Mouse (Mus musculus) C3H10T1/2 (cell line): Measurements from ENCODE around the gene Cox8b. TPM values are rescaled to one million over a fixed set of nuclear protein-coding genes. Genes with fewer than 3 reads are reported as not detected.

Source experiments
- polyA plus RNA-seq, 2 experiments: library from polyadenylated mRNA; unstranded; fragments of >200 nt; fragmentation: generic; extraction: Trizol; gene quantifications; one replicate each; pipeline ENCODE4 v1.2.1; 2012; ENCODE audit warnings: missing spikeins in 2 of 2

Cox8b gene
- polyA plus RNA-seq: not detected

DNA sequence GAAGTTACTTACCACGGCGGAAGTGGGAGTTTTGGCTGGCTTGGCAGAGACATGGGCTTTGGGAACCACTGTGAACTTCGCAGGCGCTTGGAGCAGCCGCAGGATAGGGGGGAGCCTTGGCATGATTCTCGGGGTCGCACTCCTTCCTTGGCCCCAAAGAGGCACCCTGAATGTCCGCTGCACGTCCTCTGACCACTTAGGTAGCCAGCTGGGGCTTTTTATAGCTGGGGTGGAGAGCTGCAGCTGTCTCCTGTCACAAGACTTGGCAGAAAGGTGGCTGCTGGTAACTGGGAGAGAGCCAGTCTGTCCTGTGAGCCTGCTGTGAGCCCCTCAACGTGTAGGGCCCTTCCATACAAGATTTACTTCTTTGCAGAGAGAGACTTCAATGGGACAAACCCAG lies at the start of gene Cox8b:
Cox8b (minus strand) TSS at position 227 of the 400 bp plus-strand sequence.

DNA sequence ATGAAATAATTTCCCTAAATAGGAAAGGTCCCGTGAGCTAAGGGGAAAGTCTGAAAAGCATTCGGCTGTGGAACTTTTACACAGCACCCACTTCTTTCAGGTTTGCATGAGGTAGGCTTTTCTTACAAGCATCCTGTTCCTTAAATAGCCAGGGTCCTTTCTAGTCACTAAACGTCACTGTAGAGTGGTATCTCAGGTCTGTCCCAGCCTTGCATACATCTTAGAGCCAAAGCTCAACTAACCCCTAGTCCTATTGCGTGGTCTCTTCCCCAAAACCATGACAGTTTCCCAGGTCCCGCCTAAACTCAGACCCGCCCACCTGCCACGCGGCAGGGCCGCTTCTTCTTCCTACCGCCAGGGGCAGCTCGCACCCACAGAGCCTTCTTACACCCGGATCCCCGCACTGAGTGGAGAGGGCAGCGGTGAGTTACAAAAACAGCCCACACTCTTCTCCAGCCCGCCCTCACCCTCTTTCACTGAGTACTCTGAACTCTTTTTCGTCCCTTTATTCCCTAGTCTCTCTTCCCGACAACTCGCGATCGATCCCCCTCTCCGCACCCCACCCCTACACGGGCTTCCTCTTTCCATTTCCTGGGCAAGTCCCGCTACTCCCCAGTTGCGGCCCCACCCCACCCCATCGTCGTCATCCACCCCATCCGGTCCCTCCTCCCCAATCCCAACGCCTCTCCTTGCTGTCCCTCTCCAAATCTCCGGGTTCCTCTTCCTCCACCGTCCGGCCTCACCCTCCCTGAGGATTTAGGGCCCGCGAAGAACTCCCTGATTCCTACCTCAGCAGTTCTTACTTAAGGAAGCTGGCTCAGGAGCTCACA lies 41.2 kb upstream of the Cox8b start, which contains the start of gene Pgghg:
Pgghg (plus strand) TSS at position 170 of the 830 bp plus-strand sequence.

DNA sequence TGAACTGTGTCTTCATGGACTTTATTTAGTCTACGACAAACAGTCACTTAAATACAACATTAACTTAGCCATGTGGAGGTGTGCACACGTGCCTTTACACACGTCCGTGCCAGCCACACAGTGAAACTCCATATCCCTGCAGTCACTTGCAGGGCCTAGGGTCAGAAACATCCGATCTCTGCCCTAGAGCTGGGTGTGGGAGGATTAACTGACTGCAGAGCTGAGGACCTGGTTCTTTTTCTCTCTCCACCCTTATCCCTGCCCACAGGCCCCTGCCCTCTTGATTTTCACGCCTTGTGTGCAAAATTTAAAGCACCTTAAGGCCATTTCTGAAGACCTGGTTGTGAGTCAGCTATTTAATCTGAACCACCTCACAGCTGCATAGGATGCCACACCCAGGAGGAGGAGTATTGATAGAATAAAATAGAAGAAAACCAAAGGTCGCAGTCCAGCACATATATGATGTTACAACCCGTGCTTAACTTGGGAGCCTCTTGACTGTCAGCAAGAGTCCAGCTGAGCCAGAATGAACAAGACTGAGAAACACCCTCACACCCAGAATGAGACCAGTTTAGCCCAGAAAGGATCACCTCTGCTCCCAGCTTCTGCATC lies 20.3 kb upstream of the Cox8b start, which contains the start of gene Nlrp6:
Nlrp6 (plus strand) TSS at position 485 of the 612 bp plus-strand sequence.

DNA sequence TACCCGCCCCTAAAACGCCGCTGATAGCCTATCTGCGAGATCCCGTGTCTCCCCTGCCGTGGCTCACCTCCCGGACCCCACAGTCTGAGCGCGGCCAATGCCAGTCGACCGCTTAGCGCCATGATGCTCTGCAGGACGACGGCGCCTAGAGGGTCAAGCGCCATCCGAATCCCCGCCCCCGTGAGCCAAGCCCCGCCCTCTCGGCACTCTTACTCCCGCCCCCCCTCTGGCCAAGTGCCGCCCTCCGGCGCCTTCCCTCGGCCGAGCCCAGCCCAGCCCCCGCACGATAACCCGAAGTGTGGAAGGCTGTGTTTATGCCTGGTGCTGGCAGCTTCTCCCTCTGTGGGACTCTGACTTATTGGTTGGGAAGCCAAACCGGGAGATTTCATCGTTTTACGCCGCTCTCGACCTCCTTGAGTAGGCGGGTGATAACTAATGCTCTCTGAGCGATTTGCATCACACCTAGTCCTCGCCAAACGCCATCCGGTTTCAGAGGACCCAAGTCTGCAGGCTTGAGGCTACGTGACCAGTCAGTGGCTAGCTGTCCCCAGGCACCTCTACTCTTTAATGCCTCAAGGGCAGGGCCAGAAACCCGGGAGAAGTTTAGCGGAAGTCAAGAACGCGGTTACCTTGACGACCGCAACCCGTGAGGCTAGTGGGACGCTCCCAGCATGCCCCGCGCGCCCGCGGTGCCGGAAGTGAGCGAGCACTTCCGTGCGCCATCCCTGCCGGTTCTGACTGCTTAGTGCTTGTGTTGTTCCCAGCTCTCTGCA lies 18.4 kb downstream of the Cox8b start, which contains the start of the genes Psmd13 and Sirt3:
Psmd13 (plus strand) TSS at position 273 of the 773 bp plus-strand sequence.
Sirt3 (minus strand) TSS at position 614 of the 773 bp plus-strand sequence.

DNA sequence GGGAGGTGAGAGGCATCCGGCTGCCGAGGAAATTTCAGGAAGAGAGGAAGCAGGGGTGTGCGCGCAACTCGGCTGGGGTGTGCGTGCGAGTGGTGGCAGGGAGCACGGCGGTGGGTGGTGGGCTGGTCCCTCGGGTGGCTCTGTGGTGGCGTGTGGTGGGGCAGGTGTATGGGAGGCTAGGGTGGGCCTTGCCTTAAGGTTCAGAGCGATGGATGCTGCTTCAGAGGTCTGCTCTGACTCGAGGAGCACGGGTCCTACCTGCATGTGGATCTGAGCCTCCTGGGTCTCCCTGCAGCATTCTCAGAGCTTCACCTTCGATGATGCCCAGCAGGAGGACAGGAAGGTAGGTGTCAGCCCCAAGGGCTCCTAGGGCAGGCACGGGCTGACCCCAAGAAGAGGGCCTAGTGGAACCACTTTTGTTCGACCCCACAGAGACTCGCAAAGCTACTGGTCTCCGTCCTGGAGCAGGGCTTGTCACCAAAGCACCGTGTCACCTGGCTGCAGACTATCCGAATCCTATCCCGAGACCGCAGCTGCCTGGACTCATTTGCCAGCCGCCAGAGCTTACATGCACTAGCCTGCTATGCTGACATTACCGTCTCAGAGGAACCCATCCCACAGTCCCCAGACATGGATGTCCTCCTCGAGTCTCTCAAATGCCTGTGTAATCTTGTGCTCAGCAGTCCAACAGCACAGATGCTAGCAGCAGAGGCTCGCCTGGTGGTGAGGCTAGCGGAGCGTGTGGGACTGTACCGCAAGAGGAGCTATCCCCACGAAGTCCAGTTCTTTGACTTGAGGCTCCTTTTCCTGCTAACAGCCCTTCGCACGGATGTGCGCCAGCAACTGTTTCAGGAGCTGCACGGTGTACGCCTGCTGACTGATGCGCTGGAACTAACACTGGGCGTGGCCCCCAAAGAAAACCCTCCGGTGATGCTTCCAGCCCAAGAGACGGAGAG lies 42.4 kb downstream of the Cox8b start, which contains the start of gene Bet1l:
Bet1l (minus strand) TSS at position 28 of the 956 bp plus-strand sequence.

DNA sequence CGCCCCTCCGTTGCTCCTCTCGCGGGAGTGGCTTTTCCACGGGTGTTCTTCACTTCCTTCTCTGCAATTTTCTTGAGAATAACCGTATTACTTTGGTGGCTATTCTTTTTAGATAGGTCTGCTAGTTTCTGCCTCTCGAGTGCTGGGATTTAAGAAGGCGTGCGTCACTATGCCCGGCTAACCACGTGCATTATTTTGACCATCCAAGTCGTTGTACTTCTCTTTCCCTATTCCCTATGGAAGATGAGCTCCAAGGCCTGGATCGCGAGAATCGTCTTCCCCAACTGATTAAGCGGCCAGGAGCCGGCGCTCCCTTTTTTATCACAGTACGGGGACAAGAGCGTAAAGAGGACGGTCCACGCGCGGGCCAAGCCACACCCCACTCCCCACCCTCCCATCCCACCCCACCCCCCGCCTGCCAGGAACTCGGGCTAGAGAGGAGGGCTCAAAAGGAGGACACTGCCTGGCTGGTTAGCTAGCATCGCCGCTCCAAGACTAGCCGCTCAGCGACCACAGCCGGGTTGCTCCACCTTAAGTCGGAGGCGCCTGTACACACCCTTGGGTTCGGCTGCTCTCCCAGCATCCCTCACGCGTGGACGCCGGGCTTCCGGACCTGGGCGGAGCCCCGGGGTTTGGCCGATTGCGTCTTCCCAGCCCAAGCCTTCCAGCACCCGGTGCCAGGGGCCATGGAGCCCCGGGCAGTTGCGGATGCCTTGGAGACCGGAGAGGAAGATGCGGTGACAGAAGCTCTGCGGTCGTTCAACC lies 43.3 kb downstream of the Cox8b start, which contains the start of gene Ric8a:
Ric8a (plus strand) TSS at position 173 of the 765 bp plus-strand sequence.

DNA sequence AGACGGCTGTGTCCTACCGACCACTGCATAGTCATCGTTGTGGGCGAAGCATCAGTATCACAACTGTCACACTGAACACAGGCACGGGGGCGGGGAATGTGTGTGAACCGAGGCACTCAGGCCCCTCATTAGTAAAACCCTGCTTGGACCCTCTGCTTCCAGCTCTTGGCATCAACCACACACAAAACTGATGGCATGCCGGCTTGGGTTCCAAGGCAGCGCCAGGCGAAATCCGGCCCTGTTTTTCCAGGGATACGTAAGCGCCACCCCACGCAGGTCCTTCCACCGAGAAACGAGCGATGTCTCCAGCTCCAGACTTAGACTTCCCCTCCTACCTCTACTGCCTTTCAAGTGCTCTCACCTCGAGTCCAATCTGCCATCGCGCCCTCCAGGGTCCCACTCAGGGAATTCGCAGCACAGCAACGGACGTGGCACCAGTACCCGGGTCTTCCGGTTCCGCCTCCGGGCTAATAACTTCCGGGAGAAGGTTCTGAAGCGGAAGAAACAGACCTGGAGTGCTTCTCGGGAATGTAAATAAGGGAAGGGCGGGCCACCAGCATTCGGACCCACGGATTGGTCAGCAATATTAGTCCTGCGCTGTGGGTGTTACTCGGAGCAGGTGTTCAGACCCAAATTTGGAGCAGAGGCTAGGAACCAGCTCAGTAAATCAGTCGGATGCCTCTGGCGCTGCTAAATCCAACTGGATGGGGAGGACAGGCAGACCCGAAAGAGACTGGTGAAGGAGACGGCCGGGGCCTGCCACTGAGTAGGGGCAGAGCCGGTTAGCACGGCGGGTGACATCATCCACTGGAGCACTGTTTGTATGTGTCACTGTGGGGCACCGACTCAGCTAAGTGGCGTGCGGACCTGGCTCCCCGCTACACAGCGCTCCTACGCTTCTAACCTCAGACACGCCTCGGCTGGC lies 44.1 kb downstream of the Cox8b start, which contains the start of gene Gm45785:
Gm45785 (minus strand) TSS at position 472 of the 925 bp plus-strand sequence.

Other genes with a start within 250 kb of the Cox8b start
- under 1 TPM in 1 of 2 experiments, not detected in 1; under 0.01 TPM for gene Olfr539, start 240.5 kb downstream of the Cox8b start, polyA plus RNA-seq
- gene Olfr45, start 218.5 kb downstream of the Cox8b start, polyA plus RNA-seq: not detected
- gene Olfr541, start 203.2 kb downstream of the Cox8b start, polyA plus RNA-seq: not detected
- gene Cyp2e1, start 136.7 kb downstream of the Cox8b start, polyA plus RNA-seq: under 1 TPM in 1 of 2 experiments, not detected in 1; 0.01 TPM
- gene Syce1, start 112.6 kb downstream of the Cox8b start, polyA plus RNA-seq: not detected
- under 1 TPM in 1 of 2 experiments, not detected in 1; 0.02 TPM for gene Zfp941, start 78.3 kb downstream of the Cox8b start, polyA plus RNA-seq
- under 1 TPM; 0.09 TPM for gene Urah, start 65.4 kb downstream of the Cox8b start, polyA plus RNA-seq
- gene Scgb1c1, start 54.9 kb downstream of the Cox8b start, polyA plus RNA-seq: not detected
- gene Odf3, start 52.6 kb downstream of the Cox8b start, polyA plus RNA-seq: under 1 TPM in 1 of 2 experiments, not detected in 1; 0.05 TPM
- gene Gm45785, start 44.1 kb downstream of the Cox8b start, polyA plus RNA-seq: not detected
- 10 to 100 TPM; 19.4 to 29.0 TPM for gene Ric8a, start 43.5 kb downstream of the Cox8b start, polyA plus RNA-seq
- gene Bet1l, start 42.9 kb downstream of the Cox8b start, polyA plus RNA-seq: 10 to 100 TPM; 11.9 to 31.0 TPM
- 100 to 1,000 TPM in 1 of 2 experiments, 10 to 100 TPM in 1; 91.3 to 207 TPM for gene Psmd13, start 18.5 kb downstream of the Cox8b start, polyA plus RNA-seq
- 10 to 100 TPM in 1 of 2 experiments, 1 to 10 TPM in 1; 7.5 to 19.5 TPM for gene Sirt3, start 18.1 kb downstream of the Cox8b start, polyA plus RNA-seq
- gene Nlrp6, start 20.5 kb upstream of the Cox8b start, polyA plus RNA-seq: under 1 TPM in 1 of 2 experiments, not detected in 1; 0.02 TPM
- gene Pgghg, start 40.9 kb upstream of the Cox8b start, polyA plus RNA-seq: 10 to 100 TPM; 13.7 to 29.8 TPM
- gene Ifitm5, start 49.8 kb upstream of the Cox8b start, polyA plus RNA-seq: 1 to 10 TPM in 1 of 2 experiments, under 1 TPM in 1; 0.25 to 2.7 TPM
- under 1 TPM; 0.14 to 0.58 TPM for gene Gm45717, start 55.5 kb upstream of the Cox8b start, polyA plus RNA-seq
- 1,000 to 10,000 TPM; 1,155 to 1,564 TPM for gene Ifitm2, start 55.5 kb upstream of the Cox8b start, polyA plus RNA-seq
- gene Ifitm1, start 66.8 kb upstream of the Cox8b start, polyA plus RNA-seq: 10 to 100 TPM; 12.2 to 27.4 TPM
- gene Ifitm3, start 110.3 kb upstream of the Cox8b start, polyA plus RNA-seq: 1,000 to 10,000 TPM; 1,553 to 1,705 TPM
- gene Ifitm6, start 117.5 kb upstream of the Cox8b start, polyA plus RNA-seq: 1 to 10 TPM; 2.5 to 4.3 TPM
- not detected for gene Gm17387, start 128.7 kb upstream of the Cox8b start, polyA plus RNA-seq
- gene B4galnt4, start 160.7 kb upstream of the Cox8b start, polyA plus RNA-seq: 1 to 10 TPM; 3.9 to 4.3 TPM
- gene Pkp3, start 177.8 kb upstream of the Cox8b start, polyA plus RNA-seq: 1 to 10 TPM; 1.8 to 6.9 TPM
- 1 to 10 TPM; 3.7 to 6.1 TPM for gene Sigirr, start 200.1 kb upstream of the Cox8b start, polyA plus RNA-seq
- gene Ano9, start 217.4 kb upstream of the Cox8b start, polyA plus RNA-seq: not detected
- gene Ptdss2, start 221.9 kb upstream of the Cox8b start, polyA plus RNA-seq: 10 to 100 TPM; 18.4 to 33.3 TPM